Mouse (Mus musculus) urinary bladder, postnatal 14 days (tissue): ENCODE results near the gene Prr29.
"Not testable (repeated sequence)": the region's sequence is repeated elsewhere in the genome, so short reads cannot be mapped to it uniquely, and the experiment has no call there.

Experiments used
- DNase-seq: peaks from one replicate; pipeline ENCODE4 v3.0.0; 2021; ENCODE audit warnings: low spot score

Prr29 gene

GRCm38 (mm10) chr11:106365366-106365765 is at the start of gene Prr29:
Gene Prr29 (plus strand): TSS chr11:106365472.
- no peak for DNase-seq

GRCm38 (mm10) chr11:106316416-106316815 is 48.9 kb upstream of the Prr29 start:
- DNase-seq: no peak

- no peak for DNase-seq
Measured at GRCm38 (mm10) chr11:106317801-106318200, 47.5 kb upstream of the Prr29 start.

- peak; percentile 11 for DNase-seq
Measured at GRCm38 (mm10) chr11:106318406-106319366, 46.6 kb upstream of the Prr29 start.

GRCm38 (mm10) chr11:106324858-106325257 is 40.4 kb upstream of the Prr29 start:
- DNase-seq: no peak

- DNase-seq: peak; percentile 75
Measured at GRCm38 (mm10) chr11:106325566-106326206, 39.6 kb upstream of the Prr29 start.

- DNase-seq: no peak
Measured at GRCm38 (mm10) chr11:106326475-106326874, 38.8 kb upstream of the Prr29 start.

GRCm38 (mm10) chr11:106328521-106328920 is 36.8 kb upstream of the Prr29 start:
- no peak for DNase-seq

GRCm38 (mm10) chr11:106329128-106329527 is 36.1 kb upstream of the Prr29 start:
- DNase-seq: no peak

- peak; percentile 36 for DNase-seq
Measured at GRCm38 (mm10) chr11:106329682-106330081, 35.6 kb upstream of the Prr29 start.

GRCm38 (mm10) chr11:106332458-106332857 is 32.8 kb upstream of the Prr29 start:
- no peak for DNase-seq

GRCm38 (mm10) chr11:106334066-106334465 is 31.2 kb upstream of the Prr29 start:
- no peak for DNase-seq

- no peak for DNase-seq
Measured at GRCm38 (mm10) chr11:106338029-106338428, 27.2 kb upstream of the Prr29 start.

GRCm38 (mm10) chr11:106338870-106339269 is 26.4 kb upstream of the Prr29 start:
- DNase-seq: no peak

- not testable (repeated sequence) for DNase-seq
Measured at GRCm38 (mm10) chr11:106339323-106339722, 25.9 kb upstream of the Prr29 start.

GRCm38 (mm10) chr11:106340990-106341520 is 24.2 kb upstream of the Prr29 start:
- no peak for DNase-seq

GRCm38 (mm10) chr11:106344910-106345309 is 20.4 kb upstream of the Prr29 start:
- DNase-seq: no peak

GRCm38 (mm10) chr11:106349772-106350171 is 15.5 kb upstream of the Prr29 start:
- DNase-seq: no peak

GRCm38 (mm10) chr11:106350853-106351252 is 14.4 kb upstream of the Prr29 start:
- DNase-seq: no peak

- no peak for DNase-seq
Measured at GRCm38 (mm10) chr11:106351253-106351652, 14.0 kb upstream of the Prr29 start.

- DNase-seq: no peak
Measured at GRCm38 (mm10) chr11:106351941-106352340, 13.3 kb upstream of the Prr29 start.

- no peak for DNase-seq
Measured at GRCm38 (mm10) chr11:106353188-106353587, 12.1 kb upstream of the Prr29 start, which contains the start of gene Scn4a. Gene Scn4a (minus strand): TSS chr11:106353288.

GRCm38 (mm10) chr11:106354181-106354580 is 11.1 kb upstream of the Prr29 start:
- DNase-seq: no peak
